Mouse (Mus musculus) brain, embryonic 14.5 days (tissue): ENCODE results near the gene St14.

Experiments used
- CTCF ChIP-seq: fragments of 200-500 bp; IDR thresholded peaks from 2 replicates; pipeline ENCODE4 v1.5.1; 2012; ENCODE audit warnings: inconsistent platforms, mild to moderate bottlenecking, moderate library complexity, borderline replicate concordance; ENCODE audit not compliant: insufficient read depth, insufficient read length; ENCODE audit errors: extremely low read depth
- POLR2A ChIP-seq: fragments of 200-500 bp; IDR thresholded peaks from 2 replicates; pipeline ENCODE4 v1.6.1; 2012; ENCODE audit warnings: mild to moderate bottlenecking, inconsistent platforms, borderline replicate concordance; ENCODE audit not compliant: poor library complexity, insufficient read depth, insufficient read length, severe bottlenecking; ENCODE audit errors: extremely low read depth

DNA sequence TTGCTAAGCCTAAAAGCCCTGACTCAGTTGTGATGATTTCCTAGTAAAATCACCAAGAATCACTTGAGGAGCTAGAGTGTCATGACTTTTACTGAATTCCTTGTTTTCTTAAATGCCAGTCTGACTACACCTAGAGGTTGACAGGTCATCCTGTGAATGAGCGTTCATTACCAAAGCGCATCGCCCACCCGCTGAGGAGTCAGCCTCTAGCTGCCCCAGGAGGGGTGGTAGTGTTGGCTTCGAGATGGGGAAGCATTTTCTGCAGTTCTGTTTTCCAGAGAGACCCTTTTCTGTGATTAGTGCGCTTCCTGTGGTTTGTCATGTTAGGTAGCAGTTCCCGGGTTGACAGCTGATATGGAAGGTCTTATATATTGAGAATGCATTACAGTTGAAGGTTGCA lies 57.9 kb downstream of the St14 start:
- TF ChIP-seq POLR2A (no peak), CTCF (no peak)
